Mouse (Mus musculus): ENCODE results near the gene Tjp2. TPM values are rescaled to one million over a fixed set of nuclear protein-coding genes. Genes with fewer than 3 reads are reported as not detected.
A peak's percentile ranks its signal among the peaks of the same experiment; 100 is the strongest.

Tjp2 gene
- total and polyA plus RNA-seq, 2 experiments = 5.8 to 6.5 TPM

GRCm38 (mm10) chr19:24200566-24200965, 24.3 kb downstream of the Tjp2 start:
- 95% methylated on average over 12 of the region's 12 CpGs for WGBS
- Histone ChIP-seq H3K27ac (replicated peaks; ENCODE audit: insufficient read depth, low read depth, low read length) (no peak overlapping the region), H3K79me2 (ENCODE audit: control insufficient read depth, insufficient read depth, low read length) (peaks cover 35% of the 10 kb centered on the region), H3K9ac (ENCODE audit: low read depth, low read length) (no peak overlapping the region), H3K36me3 (ENCODE audit: control insufficient read depth, insufficient read depth, low read length) (no peaks in the 10 kb centered on the region), H3K4me3 (ENCODE audit: insufficient read depth, low read depth, low read length) (no peak overlapping the region), H3K27me3 (ENCODE audit: control insufficient read depth, insufficient read depth, low read length) (no peaks in the 10 kb centered on the region), H3K4me1 (ENCODE audit: control insufficient read depth, insufficient read depth, low read length) (no peaks in the 10 kb centered on the region; the same call in 1 of the 2 replicates)
- DNase-seq (ENCODE audit: extremely low read depth, low read depth, low spot score) = no peak
- TF ChIP-seq CTCF (IDR thresholded peaks at IDR 0.05; ENCODE audit: low read depth, low read length) = no peak
- TF ChIP-seq POLR2A (IDR thresholded peaks at IDR 0.05; ENCODE audit: extremely low read depth, insufficient read depth, low read length) = no peak

- 84% methylated on average over 11 of the region's 11 CpGs for WGBS
Observed at GRCm38 (mm10) chr19:24198676-24199303, 26.0 kb downstream of the Tjp2 start.

GRCm38 (mm10) chr19:24197338-24197737, 27.5 kb downstream of the Tjp2 start:
- Histone ChIP-seq H3K4me3 (ENCODE audit: insufficient read depth, low read depth, low read length) (no peak overlapping the region), H3K27ac (replicated peaks; ENCODE audit: insufficient read depth, low read depth, low read length) (no peak overlapping the region), H3K4me1 (ENCODE audit: control insufficient read depth, insufficient read depth, low read length) (no peaks in the 10 kb centered on the region), H3K27me3 (ENCODE audit: control insufficient read depth, insufficient read depth, low read length) (no peaks in the 10 kb centered on the region), H3K79me2 (ENCODE audit: control insufficient read depth, insufficient read depth, low read length) (peaks cover 31% of the 10 kb centered on the region; the same call in 1 of the 2 replicates), H3K9ac (ENCODE audit: low read depth, low read length) (no peak overlapping the region), H3K36me3 (ENCODE audit: control insufficient read depth, insufficient read depth, low read length) (no peaks in the 10 kb centered on the region)
- no peak for TF ChIP-seq POLR2A (IDR thresholded peaks at IDR 0.05; ENCODE audit: extremely low read depth, insufficient read depth, low read length)
- 60% methylated on average over 3 of the region's 3 CpGs for WGBS
- no peak for DNase-seq (ENCODE audit: extremely low read depth, low read depth, low spot score)

More at GRCm38 (mm10) chr19:24198676-24199303, 26.0 kb downstream of the Tjp2 start:
- peaks cover 33% of the 10 kb centered on the region for H3K79me2 ChIP-seq (ENCODE audit: control insufficient read depth, insufficient read depth, low read length)
- no peaks in the 10 kb centered on the region for H3K36me3 ChIP-seq (ENCODE audit: control insufficient read depth, insufficient read depth, low read length)
- H3K27ac ChIP-seq (replicated peaks; ENCODE audit: insufficient read depth, low read depth, low read length) = no peak overlapping the region
- no peak for DNase-seq (ENCODE audit: extremely low read depth, low read depth, low spot score)
- H3K4me1 ChIP-seq (ENCODE audit: control insufficient read depth, insufficient read depth, low read length) = no peaks in the 10 kb centered on the region
- no peak overlapping the region for H3K9ac ChIP-seq (ENCODE audit: low read depth, low read length)
- TF ChIP-seq CTCF (IDR thresholded peaks at IDR 0.05; ENCODE audit: low read depth, low read length) (no peak), POLR2A (IDR thresholded peaks at IDR 0.05; ENCODE audit: extremely low read depth, insufficient read depth, low read length) (no peak)
- H3K4me3 ChIP-seq (ENCODE audit: insufficient read depth, low read depth, low read length) = no peak overlapping the region
- H3K27me3 ChIP-seq (ENCODE audit: control insufficient read depth, insufficient read depth, low read length) = no peaks in the 10 kb centered on the region

- Histone ChIP-seq H3K27ac (replicated peaks; ENCODE audit: insufficient read depth, low read depth, low read length) (no peak overlapping the region), H3K36me3 (ENCODE audit: control insufficient read depth, insufficient read depth, low read length) (no peaks in the 10 kb centered on the region), H3K79me2 (ENCODE audit: control insufficient read depth, insufficient read depth, low read length) (peaks cover 29% of the 10 kb centered on the region; the same call in 1 of the 2 replicates), H3K4me3 (ENCODE audit: insufficient read depth, low read depth, low read length) (no peak overlapping the region), H3K27me3 (ENCODE audit: control insufficient read depth, insufficient read depth, low read length) (no peaks in the 10 kb centered on the region), H3K4me1 (ENCODE audit: control insufficient read depth, insufficient read depth, low read length) (no peaks in the 10 kb centered on the region), H3K9ac (ENCODE audit: low read depth, low read length) (no peak overlapping the region)
- DNase-seq (ENCODE audit: extremely low read depth, low read depth, low spot score) = no peak
- TF ChIP-seq POLR2A (IDR thresholded peaks at IDR 0.05; ENCODE audit: extremely low read depth, insufficient read depth, low read length) = no peak
- no peak for TF ChIP-seq CTCF (IDR thresholded peaks at IDR 0.05; ENCODE audit: low read depth, low read length)
- WGBS = 68% methylated on average over 7 of the region's 7 CpGs
Observed at GRCm38 (mm10) chr19:24195224-24195623, 29.6 kb downstream of the Tjp2 start.

GRCm38 (mm10) chr19:24194216-24194615, 30.6 kb downstream of the Tjp2 start:
- no peaks in the 10 kb centered on the region for H3K36me3 ChIP-seq (ENCODE audit: control insufficient read depth, insufficient read depth, low read length)
- TF ChIP-seq CTCF (IDR thresholded peaks at IDR 0.05; ENCODE audit: low read depth, low read length) (peak; percentile 57), POLR2A (IDR thresholded peaks at IDR 0.05; ENCODE audit: extremely low read depth, insufficient read depth, low read length) (no peak)
- no peak for DNase-seq (ENCODE audit: extremely low read depth, low read depth, low spot score)

GRCm38 (mm10) chr19:24192946-24193345, 31.9 kb downstream of the Tjp2 start:
- no peaks in the 10 kb centered on the region for H3K4me1 ChIP-seq (ENCODE audit: control insufficient read depth, insufficient read depth, low read length)
- no peak overlapping the region for H3K4me3 ChIP-seq (ENCODE audit: insufficient read depth, low read depth, low read length)
- H3K9ac ChIP-seq (ENCODE audit: low read depth, low read length) = no peak overlapping the region
- peaks cover 24% of the 10 kb centered on the region; the same call in 1 of the 2 replicates for H3K79me2 ChIP-seq (ENCODE audit: control insufficient read depth, insufficient read depth, low read length)
- TF ChIP-seq POLR2A (IDR thresholded peaks at IDR 0.05; ENCODE audit: extremely low read depth, insufficient read depth, low read length) (no peak), CTCF (IDR thresholded peaks at IDR 0.05; ENCODE audit: low read depth, low read length) (no peak)
- H3K27me3 ChIP-seq (ENCODE audit: control insufficient read depth, insufficient read depth, low read length) = no peaks in the 10 kb centered on the region
- H3K36me3 ChIP-seq (ENCODE audit: control insufficient read depth, insufficient read depth, low read length) = no peaks in the 10 kb centered on the region
- 93% methylated on average over 5 of the region's 5 CpGs for WGBS
- no peak overlapping the region for H3K27ac ChIP-seq (replicated peaks; ENCODE audit: insufficient read depth, low read depth, low read length)
- DNase-seq (ENCODE audit: extremely low read depth, low read depth, low spot score) = no peak

More at GRCm38 (mm10) chr19:24194216-24194615, 30.6 kb downstream of the Tjp2 start:
- Histone ChIP-seq H3K27ac (replicated peaks; ENCODE audit: insufficient read depth, low read depth, low read length) (no peak overlapping the region), H3K27me3 (ENCODE audit: control insufficient read depth, insufficient read depth, low read length) (no peaks in the 10 kb centered on the region), H3K9ac (ENCODE audit: low read depth, low read length) (no peak overlapping the region), H3K4me1 (ENCODE audit: control insufficient read depth, insufficient read depth, low read length) (no peaks in the 10 kb centered on the region), H3K79me2 (ENCODE audit: control insufficient read depth, insufficient read depth, low read length) (peaks cover 26% of the 10 kb centered on the region; the same call in 1 of the 2 replicates), H3K4me3 (ENCODE audit: insufficient read depth, low read depth, low read length) (no peak overlapping the region)
- 96% methylated on average over 4 of the region's 4 CpGs for WGBS

All from liver, adult 2 months (tissue).